Mouse (Mus musculus) C3H10T1/2 (cell line): ENCODE measurements around the gene E130218I03Rik. TPM values are rescaled to one million over a fixed set of nuclear protein-coding genes. Genes with fewer than 3 reads are reported as not detected.

ENCODE experiments used
- polyA plus RNA-seq, 2 experiments: library from polyadenylated mRNA; unstranded; fragments of >200 nt; fragmentation: generic; extraction: Trizol; gene quantifications; one replicate each; pipeline ENCODE4 v1.2.1; 2012; ENCODE audit warnings: missing spikeins in 2 of 2

E130218I03Rik gene
- 10 to 100 TPM in 1 of 2 experiments, under 1 TPM in 1; 0.70 to 21.0 TPM for polyA plus RNA-seq

DNA sequence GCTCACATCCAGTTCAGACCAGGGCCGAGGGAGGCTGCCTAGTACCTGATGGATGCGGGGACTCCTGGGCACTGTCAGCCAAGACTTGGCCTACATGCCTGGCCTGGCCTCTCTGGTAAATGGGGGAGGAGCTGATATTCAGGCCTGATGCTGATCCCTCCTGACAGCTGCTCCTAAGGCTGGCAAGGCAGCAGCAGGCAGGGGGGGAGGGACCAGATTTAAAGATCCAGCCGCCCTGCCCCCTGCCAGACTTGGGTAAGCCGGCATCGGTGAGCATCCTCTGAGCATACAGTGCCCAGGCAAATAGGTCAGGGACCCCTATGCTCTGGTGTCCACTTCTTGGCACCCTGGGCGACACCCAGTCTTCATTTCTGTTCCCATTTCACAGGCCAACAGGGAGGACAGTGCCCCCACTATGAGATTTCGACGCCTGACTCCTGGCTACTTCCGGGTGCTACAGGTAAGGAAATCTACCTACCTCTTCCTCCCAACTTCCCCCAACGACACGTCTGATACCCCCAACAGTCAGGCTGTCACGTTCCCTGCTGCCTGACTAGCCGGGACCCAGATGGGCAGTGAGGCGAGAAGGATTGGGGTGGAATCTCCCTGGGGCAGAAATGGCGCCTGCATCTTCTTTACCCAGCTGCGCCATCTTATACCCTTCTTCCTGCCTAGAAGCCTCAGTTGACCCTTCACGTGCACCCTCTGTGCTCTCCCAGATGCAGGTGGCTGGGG, at the start of gene E130218I03Rik:
E130218I03Rik (plus strand) TSS at position 147 of the 735 bp plus-strand sequence.

DNA sequence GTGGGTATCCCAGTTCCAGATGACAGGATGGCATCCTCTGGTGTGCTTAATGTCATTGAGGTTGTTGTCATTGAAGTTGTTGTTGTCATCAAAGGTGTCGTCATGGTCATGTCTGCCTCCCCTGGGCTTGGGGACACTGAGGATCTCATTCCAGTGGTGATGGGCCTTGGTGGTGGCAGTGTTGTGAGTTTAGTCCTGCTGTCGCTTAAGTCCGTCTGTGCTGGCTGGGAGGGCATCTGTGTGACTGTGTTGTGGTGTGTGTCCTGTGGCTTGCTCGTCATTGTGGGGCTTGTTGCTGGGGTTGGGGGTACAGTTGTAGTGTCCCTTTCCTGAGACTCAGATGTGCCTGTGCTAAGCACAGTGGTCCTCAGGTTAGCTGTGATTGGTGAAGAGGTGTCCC, 40.6 kb upstream of the E130218I03Rik start, which contains the start of gene Gm7534:
Gm7534 (minus strand) TSS at position 101 of the 400 bp plus-strand sequence.

DNA sequence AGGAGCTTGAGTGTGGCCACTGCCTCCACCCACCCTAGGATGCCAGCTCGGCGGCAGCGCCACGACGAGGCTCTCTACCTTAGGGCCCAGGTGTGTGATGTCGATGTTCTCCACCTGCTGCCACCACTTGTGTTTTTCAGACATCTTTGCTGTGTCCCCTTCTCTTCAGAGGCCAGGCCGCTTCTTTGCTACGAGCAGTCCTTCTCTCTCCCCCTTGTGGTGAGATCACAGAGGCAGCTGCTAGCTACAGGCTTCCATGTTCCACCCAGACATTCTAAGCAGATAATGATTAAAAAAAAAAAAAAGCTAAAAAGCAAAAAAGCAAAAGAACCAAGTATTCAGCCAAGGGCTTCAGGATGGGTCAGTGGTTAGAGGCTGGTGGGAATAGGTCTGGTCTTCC, 16.3 kb upstream of the E130218I03Rik start, which contains the start of gene Catsper4:
Catsper4 (minus strand) TSS at position 190 of the 400 bp plus-strand sequence.

GRCm38 (mm10) chr4:134238279-134238651, 5.2 kb upstream of the E130218I03Rik start, which contains the start of gene Cnksr1:
Cnksr1 (minus strand) TSS chr4:134238399.

DNA sequence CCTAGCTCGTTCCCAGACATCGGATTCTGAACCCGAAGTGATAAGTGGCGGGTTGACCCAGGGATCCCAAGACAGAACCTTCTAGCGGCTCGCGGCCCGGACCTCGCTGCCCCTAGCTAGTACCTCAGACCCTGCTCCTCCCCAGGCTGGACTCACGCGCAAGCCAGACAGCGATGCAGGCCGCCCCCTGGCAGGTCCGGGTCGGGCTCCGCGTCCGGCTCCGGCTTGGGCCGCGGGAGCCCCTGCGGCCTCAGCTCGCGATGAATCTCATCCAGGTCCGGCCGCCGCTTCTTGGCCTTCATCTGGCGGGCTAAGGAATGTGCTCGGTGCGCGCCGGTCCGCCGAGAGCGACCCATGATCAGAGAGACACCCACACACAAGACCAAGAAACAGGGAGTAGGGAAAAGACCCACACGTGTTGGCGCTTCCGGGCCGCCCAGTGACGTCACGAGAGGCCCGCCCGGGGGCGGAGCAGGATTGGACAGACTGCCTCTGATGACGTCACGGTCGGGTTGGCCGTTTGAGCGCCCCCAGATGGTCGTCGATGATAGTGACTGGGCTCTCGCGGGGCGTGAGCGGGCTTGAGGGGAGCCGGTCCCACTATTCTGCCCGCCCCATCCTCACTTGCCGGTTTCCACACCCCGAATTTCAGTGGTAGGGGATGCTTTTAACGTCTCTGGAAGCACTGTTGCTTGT, 1.8 kb downstream of the E130218I03Rik start, which contains the start of gene Zfp593:
Zfp593 (minus strand) TSS at position 445 of the 696 bp plus-strand sequence.

GRCm38 (mm10) chr4:134246719-134247258, 3.3 kb downstream of the E130218I03Rik start, which contains the start of gene Gm30191:
Gm30191 (plus strand) TSS chr4:134246935.

GRCm38 (mm10) chr4:134253722-134254324, 10.4 kb downstream of the E130218I03Rik start, which contains the start of gene Grrp1:
Grrp1 (minus strand) TSS chr4:134254106.

GRCm38 (mm10) chr4:134287575-134288025, 44.1 kb downstream of the E130218I03Rik start, which contains the start of gene Pdik1l:
Pdik1l (minus strand) TSS chr4:134287895.

Other genes with a start within 250 kb of the E130218I03Rik start
- 10 to 100 TPM; 29.7 to 30.1 TPM for gene Dhdds, start 242.7 kb upstream of the E130218I03Rik start, polyA plus RNA-seq
- not detected for gene Lin28a, start 224.8 kb upstream of the E130218I03Rik start, polyA plus RNA-seq
- gene Zfp683, start 189.8 kb upstream of the E130218I03Rik start, polyA plus RNA-seq, result not detected
- not detected for gene Crybg2, start 182.8 kb upstream of the E130218I03Rik start, polyA plus RNA-seq
- not detected for gene Cd52, start 148.6 kb upstream of the E130218I03Rik start, polyA plus RNA-seq
- gene Ubxn11, start 141.1 kb upstream of the E130218I03Rik start, polyA plus RNA-seq, result 1 to 10 TPM; 3.0 to 7.1 TPM
- gene Sh3bgrl3, start 114.9 kb upstream of the E130218I03Rik start, polyA plus RNA-seq, result 100 to 1,000 TPM; 390 to 719 TPM
- gene Cep85, start 56.5 kb upstream of the E130218I03Rik start, polyA plus RNA-seq, result 1 to 10 TPM; 1.4 to 6.1 TPM
- not detected for gene Gm7534, start 40.7 kb upstream of the E130218I03Rik start, polyA plus RNA-seq
- not detected for gene Catsper4, start 16.3 kb upstream of the E130218I03Rik start, polyA plus RNA-seq
- gene Cnksr1, start 5.3 kb upstream of the E130218I03Rik start, polyA plus RNA-seq, result under 1 TPM; 0.20 to 0.53 TPM
- gene Zfp593, start 1.9 kb downstream of the E130218I03Rik start, polyA plus RNA-seq, result 10 to 100 TPM; 13.5 to 31.5 TPM
- not detected for gene Gm30191, start 3.3 kb downstream of the E130218I03Rik start, polyA plus RNA-seq
- under 1 TPM in 1 of 2 experiments, not detected in 1; 0.11 TPM for gene Grrp1, start 10.4 kb downstream of the E130218I03Rik start, polyA plus RNA-seq
- gene Pdik1l, start 44.2 kb downstream of the E130218I03Rik start, polyA plus RNA-seq, result 1 to 10 TPM in 1 of 2 experiments, under 1 TPM in 1; 0.23 to 1.9 TPM
- gene Trim63, start 71.5 kb downstream of the E130218I03Rik start, polyA plus RNA-seq, result under 1 TPM in 1 of 2 experiments, not detected in 1; 0.02 TPM
- not detected for gene Slc30a2, start 99.5 kb downstream of the E130218I03Rik start, polyA plus RNA-seq
- gene Extl1, start 140.2 kb downstream of the E130218I03Rik start, polyA plus RNA-seq, result under 1 TPM; 0.04 to 0.12 TPM
- gene Pafah2, start 152.7 kb downstream of the E130218I03Rik start, polyA plus RNA-seq, result 10 to 100 TPM in 1 of 2 experiments, 1 to 10 TPM in 1; 2.8 to 18.0 TPM
- 100 to 1,000 TPM; 356 to 718 TPM for gene Stmn1, start 224.7 kb downstream of the E130218I03Rik start, polyA plus RNA-seq